Mouse (Mus musculus): ENCODE measurements around the gene Smu1.
A peak's percentile ranks its signal among the peaks of the same experiment; 100 is the strongest.
"Not testable (repeated sequence)": the region's sequence is repeated elsewhere in the genome, so short reads cannot be mapped to it uniquely, and the experiment has no call there.

The Smu1 gene

DNA sequence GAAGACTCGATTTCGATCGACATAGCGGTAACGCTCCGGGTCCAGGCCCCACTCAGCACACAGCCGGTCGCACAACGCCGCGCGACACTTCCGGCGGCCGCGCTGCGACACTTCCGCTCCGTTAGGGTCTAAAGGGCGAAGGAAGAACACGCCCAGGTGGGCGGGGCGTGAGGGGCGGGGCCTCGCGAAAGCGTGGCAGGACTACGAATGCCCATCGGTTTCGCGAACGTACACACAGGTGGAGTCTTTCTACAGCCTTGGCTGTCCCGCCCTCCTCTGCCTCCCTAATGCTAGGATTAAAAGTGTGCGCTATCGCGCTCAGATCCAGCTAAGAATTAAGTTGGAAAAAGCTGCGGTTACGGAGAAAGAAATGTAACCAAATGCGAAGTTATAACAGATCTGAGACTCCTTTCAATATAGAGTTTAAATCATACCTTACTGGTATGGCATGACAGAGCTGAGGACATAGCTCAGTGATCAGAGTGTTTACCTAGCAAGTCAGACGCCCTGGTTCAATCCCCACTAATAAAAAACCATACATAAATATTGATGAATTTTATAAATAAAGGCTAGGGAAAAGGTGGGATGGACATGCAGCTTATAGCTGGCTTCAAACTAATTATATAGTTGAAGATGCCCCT is at the start of gene Smu1:
Gene Smu1, minus strand, starts transcription at position 144 of the 641 bp plus-strand sequence.
- DNase-seq (ENCODE audit: low read depth, low spot score), result peak; percentile 89

DNA sequence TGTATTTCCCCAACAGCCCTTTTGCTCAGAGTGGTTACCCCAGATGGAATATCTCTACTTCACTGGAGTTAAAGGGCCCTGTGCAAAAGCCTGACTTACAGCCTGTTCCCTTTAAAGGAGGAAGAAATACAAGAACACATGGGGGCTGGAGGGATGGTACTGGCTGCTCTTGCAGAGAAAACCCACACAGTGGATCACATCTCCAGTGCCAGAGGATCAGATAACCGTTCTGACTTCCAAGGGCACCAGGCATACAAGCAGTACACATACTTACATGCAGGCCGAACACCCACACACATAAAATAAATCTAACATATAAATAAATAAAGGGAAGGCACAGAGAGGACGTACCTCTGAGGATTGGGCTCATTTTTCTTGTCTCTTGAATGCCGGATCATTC is 49.7 kb upstream of the Smu1 start:
- no peak for DNase-seq (ENCODE audit: low read depth, low spot score)

DNA sequence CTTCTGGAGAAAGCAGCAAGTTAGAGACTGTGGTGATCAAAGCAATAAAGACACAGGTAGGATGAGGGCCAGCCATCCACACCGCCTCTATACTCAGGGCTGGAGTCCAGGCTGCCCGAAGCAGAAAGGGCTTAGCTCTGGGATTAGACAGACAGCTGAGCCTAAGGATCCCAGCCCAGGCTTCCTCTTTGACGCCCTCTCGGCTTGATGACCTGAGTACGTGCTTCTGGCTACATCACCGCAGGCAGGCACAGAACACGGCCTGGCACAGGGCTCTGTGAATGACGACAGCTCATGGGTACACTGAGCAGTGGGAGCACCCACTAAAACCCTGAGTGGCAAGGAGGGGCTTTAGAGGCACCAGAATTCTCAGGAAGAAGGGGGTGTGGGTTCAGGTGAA is 47.7 kb upstream of the Smu1 start:
- DNase-seq (ENCODE audit: low read depth, low spot score), result no peak

DNA sequence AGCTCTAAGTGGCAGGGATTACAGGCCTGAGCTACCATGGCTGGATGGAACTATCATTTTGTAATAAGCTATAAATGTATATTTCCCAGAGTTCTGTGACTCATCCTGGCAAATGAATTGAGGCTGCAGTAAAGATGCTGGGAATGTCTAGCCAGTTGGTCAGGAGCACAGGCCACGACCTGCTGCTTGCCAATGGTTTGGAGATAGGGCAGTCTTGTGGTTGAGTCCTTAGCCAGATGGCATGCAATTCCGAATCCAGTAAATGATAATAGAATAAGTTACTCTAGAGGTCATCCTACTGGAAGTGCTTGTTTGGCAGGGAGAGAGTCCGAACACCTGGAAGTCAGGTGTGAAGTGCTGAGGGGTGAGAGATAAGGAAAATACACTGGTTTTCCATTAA is 45.1 kb upstream of the Smu1 start:
- DNase-seq (ENCODE audit: low read depth, low spot score), result no peak

DNA sequence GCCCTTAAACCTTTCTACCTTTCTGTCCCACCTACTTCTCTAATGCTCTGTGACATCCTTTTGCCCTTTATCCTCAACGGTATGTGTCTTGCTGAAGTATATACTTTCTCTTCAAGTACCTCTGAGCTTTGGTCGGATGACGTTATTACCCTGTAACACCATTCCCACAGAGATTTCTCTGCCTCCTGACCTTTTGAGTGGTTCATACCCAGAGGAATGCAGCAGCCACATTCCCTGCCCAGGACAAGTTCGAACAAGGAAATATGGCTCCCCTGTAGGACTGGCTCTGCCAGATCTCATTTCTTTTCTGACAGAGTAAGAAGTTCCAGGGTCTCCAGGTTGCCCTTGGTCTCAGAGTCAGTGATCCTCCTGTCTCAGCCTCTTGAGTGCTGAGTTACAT is 44.2 kb upstream of the Smu1 start:
- DNase-seq (ENCODE audit: low read depth, low spot score), result no peak

DNA sequence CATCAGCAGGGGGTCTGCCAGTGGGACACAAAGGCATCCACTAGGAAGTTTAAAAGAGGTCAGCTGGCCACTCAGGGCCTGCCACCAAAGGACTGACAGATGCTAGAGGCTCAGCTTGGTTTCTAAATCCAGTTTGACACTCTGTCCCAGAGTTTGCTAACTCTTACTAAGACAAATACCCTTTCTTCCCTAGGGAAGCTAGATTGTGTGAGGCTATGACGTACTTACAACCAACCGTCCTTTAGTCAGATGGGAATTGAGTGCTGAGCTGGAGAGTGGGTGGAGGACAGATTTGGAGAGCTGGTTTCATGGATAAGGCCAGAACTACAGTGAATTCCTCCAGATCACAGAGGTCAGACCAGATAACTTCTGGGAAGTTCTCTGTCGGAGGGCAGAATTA is 43.1 kb upstream of the Smu1 start:
- DNase-seq (ENCODE audit: low read depth, low spot score), result no peak

DNA sequence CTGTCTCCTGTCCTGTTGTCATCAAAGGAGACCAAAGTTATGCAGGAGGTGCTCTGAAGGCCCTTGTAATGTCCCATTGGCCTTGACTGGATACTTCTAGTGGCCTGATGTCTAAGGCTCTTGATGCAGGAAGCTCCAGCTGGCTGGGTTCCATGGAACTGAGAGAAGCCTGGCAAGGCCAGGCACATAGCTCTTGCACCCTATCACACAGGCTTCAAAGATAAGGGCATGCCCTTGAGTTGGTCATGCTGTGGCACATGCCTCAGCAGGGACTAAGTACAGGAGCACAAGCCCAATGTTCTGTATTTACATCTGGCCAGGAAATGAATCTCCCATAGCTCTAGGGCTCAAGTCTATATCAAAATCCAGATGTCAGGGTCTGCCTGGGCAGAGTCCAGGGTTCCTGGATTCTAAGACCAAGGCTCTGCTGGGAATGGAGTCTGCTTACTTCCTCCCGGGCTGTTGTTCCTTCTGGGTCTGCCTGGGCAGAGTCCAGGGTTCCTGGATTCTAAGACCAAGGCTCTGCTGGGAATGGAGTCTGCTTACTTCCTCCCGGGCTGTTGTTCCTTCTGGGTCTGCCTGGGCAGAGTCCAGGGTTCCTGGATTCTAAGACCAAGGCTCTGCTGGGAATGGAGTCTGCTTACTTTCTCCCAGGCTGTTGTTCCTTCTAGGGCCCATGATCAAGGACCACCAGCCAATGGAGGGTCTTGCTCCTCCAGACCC is 41.3 kb upstream of the Smu1 start:
- not testable (repeated sequence) for DNase-seq (ENCODE audit: low read depth, low spot score)

DNA sequence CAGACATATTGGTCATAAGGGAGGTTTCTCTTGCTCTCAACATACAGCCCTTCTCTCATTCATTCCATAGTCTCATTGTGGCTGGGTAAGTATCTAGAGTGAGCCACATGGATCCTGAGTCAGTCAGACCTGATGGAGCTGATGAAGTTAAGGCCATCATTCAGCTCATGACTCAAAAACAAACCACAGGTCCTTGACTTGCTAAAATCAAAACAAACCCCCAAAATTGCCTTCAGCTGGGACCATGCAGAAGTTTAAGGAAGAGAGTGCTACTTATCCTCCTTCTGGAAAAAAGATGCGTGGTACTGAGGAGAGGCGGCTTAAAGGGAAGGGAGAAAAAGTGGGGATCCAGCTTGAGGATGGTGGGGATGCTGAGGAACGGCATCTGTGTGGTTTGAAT is 38.0 kb upstream of the Smu1 start:
- no peak for DNase-seq (ENCODE audit: low read depth, low spot score)

DNA sequence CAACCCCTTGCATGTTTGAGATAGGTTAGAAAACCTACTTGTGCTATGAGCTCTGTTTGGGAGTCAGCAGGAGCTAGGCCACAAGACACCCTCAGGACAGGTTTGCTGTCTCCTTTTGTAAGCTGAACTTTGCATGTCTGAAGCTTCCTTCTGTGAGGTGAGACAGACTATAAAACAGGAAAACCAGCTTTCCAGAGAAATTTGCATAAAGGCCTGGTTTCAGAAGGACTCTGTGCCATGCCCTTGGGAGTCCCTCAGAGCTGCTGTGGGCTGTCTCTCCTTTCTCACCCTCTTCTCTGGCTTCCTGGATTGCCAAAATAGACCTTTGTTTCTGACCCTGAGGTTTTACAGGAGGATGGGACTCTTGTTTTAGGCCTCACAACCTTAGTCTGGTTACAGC is 36.6 kb upstream of the Smu1 start:
- DNase-seq (ENCODE audit: low read depth, low spot score), result no peak

DNA sequence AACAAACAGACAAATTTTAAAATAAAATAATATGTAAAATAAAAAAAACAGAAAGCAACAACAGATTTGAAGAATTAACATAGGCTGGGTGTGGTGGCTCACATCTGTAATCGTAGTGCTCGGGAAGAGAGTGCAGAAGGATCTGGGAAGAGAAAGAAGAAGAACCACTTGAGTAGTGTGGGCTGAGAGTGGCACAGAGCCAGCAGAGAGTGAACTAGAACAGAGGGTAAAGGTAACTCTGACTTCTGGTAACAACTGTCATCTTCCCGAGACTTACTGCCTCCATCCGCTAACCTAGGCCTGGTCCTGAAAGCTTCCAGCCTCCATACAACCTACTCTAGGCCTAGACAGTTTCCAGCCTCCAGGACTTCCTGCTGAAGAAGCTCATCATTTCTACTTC is 33.5 kb upstream of the Smu1 start:
- no peak for DNase-seq (ENCODE audit: low read depth, low spot score)

DNA sequence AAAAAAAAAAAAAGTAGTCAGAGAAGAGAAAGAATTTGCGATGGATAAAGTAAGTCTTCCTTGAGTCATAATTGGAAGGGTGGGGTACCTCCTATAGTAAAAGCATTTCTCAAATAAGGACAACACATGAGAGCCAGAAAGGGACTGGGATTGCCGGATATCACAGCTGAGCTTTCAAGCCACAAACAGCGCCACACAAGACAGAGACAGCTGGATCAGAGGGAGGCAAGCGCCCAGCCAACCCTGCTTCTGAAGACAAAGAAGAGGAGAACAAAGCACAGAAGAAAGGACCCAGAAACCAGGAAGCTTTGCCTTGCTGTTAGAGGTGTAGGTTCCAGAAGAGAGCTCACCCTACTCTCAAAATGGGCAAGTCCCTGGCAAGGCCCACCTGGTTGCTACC is 28.9 kb upstream of the Smu1 start:
- no peak for DNase-seq (ENCODE audit: low read depth, low spot score)

DNA sequence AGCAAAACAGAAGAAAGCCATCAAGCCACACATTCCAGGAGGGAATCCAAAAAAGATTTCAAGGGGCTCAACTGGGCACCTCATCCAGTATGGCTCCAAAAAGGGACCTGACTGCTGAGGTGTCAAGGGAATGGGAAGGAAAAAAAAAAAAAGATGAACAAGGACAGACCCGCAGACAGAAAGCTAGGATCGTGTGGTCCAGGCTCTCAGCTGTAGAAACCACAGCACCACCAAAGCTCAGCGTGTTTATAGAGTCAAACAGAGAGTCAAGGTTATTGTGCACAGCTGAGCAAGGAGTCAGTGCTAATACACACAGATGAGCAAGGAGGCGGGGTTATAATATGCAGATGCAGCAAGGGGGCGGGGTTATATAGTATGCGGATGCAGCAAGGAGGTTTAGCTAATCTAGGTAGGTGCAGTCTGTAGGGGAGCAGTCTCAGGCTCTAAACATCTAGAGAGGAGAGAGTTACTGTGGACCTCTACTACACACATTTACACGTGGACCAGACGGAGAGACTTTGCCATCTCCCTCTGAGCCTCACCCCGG is 28.0 kb upstream of the Smu1 start:
- no peak for DNase-seq (ENCODE audit: low read depth, low spot score)

DNA sequence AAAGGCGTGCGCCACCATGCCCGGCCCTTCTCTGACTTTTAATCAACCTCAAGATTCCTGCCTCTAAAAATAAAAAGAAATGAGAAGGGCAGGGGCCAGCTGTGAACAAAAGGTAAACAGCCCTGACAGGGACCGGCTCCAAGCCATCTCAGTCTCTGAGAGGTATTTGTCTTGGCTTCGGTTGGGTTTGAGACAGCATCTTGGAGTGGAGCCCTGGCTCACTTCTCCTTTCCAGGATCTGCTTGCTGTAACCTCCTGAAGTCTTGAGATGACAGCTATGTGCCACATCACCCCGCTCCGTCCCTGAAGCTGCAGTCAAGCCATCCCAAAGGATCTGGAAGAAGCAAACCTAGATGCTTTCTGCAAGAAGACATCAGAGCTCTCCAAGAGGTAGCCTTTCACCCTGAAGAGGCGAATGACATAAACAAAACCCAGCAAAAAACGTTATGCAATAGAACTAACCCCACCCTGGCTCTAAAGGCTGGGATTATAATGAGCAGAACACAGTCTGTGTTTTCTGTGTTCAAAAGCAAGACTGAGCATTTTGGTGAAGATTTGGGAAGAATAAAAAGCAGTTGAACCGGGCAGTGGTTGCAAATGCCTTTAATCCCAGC is 26.9 kb upstream of the Smu1 start:
- DNase-seq (ENCODE audit: low read depth, low spot score), result no peak

DNA sequence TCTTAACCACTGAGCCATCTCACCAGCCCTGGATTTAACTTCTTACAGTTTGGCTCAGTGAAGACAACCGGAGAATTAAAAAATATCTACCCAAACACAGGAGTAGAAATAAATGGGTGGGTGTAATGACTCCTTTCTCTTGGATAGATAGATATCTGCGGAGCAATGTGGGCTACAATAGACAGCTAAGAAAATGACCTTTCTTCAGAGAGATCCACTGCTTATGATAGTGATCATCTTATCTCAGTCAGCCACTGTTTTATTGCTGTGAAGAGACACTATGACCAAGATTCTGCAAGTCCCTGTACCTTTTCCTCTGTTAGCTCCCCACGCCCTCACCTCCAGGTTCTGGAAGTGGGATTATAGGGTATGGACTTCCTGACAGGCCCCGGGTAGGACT is 25.3 kb upstream of the Smu1 start:
- no peak for DNase-seq (ENCODE audit: low read depth, low spot score)

DNA sequence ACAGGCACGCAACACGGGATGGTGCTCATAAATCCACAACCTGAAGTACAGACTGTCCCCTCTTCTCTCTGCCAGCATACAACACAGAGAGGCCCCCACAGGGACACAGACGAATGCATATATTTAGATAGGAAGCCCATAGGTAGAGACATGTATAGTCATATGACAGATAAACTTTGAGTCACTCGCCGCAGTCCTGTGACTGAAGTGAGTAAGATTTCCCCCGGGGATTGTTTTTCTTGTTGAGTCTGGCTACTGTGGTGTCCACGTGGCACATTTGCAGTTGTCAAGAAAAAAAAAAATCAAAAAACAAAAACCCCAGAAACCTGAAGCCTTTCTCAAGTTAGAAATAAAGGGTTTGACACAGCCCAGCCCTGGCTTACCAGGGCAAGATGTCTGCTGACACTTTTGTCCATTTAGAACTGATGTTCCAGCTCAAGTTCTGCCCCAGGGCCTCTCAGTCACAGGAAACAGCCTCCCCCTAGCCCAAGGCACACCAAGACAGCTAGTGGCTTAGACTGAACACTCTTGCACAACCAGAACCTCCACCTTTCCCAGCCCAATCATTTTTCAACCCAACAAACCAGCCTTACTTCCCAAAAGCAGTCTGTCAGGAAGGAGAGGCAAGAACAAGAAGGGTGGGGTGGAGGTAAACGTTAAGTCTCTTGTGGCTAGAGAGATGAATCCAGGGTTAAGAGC is 24.2 kb upstream of the Smu1 start:
- no peak for DNase-seq (ENCODE audit: low read depth, low spot score)

DNA sequence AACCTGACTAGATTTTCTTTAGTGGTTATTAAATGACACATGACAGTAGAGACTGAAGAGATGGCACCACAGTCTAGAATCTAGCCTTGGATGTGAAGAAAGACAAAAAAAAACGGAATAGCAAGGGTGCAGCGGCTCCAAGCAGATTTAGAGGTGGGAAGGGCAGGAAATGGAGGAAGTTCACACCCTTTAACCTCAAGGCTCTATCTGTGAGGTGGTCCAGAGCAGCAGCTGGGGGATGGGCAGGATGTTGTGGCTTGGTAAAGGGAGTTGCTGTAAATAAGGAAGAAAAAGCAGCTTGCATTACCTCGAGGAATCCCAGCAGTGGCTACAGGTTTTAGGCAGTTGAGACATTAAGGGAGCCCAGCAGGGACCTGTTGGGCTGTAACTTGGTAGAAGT is 23.4 kb upstream of the Smu1 start:
- no peak for DNase-seq (ENCODE audit: low read depth, low spot score)

DNA sequence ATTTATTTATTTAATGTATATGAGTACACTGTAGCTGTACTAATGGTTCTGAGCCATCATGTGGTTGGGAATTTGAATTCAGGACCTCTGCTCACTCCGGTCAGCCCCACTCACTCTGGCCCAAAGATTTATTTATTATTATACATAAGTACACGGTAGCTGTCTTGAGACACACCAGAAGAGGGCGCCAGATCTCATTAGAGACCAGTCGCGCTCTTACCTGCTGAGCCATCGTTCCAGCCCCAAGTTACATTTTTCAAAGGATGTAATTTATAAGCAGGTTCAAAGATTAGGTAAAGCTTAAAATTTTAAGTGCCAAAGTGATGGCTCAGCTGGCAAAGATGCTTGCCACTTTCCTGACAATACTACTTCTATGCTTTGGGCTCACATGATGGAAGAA is 20.9 kb upstream of the Smu1 start:
- DNase-seq (ENCODE audit: low read depth, low spot score), result no peak

DNA sequence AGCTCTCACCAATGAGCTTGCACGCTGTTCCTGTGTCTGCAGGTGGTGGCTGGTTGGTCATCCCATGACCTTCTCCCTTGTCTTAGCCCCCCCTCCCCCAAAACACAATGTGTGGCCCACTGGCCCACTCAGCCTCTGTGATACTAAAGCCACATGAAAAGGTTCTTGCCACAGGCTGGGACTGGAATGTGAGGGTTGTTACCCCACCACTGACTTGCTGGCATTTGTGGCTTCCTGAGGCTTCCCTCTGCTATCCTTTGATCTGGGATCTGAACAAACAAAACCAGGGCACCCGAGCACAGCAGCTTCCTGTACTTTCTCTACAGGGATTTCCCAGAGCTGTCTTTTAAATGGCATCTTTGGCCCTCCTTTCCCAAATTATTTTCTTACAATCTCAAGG is 19.4 kb upstream of the Smu1 start:
- DNase-seq (ENCODE audit: low read depth, low spot score), result no peak

DNA sequence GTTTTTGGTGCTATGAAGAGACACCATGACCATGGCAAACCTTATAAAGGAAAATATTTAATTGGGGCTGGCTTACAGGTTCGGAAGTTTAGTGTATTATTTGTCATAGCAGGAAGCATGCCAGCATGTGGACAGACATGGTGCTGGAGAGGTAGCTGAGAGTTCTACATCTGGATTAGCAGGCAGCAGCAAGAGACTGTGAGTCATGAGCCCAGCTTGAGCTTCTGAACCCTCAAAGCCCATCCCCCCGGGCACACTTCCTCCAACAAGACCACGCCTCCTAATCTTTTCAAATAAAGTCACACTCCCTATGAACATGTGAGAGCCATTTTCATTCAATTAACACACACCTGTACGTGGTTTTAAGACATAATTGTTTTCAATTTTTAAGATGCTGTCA is 18.7 kb upstream of the Smu1 start:
- no peak for DNase-seq (ENCODE audit: low read depth, low spot score)

DNA sequence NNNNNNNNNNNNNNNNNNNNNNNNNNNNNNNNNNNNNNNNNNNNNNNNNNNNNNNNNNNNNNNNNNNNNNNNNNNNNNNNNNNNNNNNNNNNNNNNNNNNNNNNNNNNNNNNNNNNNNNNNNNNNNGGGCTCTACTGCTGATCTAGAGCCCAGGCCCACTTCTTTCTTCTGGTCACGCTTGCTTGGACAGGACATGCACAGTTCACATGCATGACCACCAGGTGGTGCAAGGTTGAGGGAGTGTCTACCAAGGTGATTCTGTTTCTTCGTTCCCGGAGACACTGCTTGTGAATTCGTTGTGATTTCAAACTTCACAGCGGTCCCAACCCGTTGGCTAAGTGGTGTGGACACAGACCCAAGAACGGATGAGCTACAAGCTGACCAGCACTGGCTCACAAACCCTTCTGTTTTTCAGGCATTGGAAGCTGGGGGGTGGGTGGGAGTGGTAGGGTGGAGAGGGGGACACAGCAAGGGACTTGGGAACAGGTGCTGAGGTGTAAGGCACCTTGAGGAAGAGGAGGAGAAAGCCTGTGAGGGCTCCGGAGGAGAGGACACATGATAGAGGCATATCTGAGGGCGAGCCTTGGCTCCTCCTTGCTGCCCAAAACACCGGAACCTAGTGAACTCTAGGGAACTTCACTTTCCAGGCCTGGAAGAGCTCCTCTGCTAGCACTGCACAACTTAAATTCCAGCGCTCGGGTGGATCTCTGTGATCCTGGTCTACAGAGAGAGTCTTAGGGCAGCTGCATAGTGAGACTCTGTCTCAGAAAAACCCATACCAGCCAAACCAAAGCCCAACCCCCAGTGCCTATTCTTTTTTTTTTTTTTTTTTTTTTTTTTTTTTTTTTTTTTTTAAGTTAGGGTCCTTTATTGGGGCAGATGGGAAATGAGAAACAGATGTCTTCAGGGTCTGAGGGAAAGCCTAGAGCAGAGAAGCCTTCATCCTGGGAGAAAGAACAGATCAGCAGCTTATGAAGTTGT is 16.8 kb upstream of the Smu1 start:
- no peak for DNase-seq (ENCODE audit: low read depth, low spot score)

DNA sequence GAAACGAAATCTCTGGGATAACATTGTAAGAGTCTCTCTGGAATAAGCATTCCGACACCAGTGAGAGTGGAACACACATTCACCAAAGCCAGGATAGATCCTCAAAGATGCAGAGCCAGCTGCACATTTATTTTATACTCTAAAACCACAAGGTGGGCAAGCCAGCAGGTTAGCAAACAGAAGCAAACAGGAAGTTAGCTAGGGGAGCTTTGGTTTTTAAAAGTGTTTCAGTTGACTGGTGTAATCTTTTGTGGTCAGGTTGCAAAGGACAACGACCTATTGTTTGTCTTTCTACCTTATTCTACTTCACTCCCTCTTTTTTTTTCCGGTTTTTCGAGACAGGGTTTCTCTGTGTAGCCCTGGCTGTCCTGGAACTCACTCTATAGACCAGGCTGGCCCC is 2.2 kb upstream of the Smu1 start:
- DNase-seq (ENCODE audit: low read depth, low spot score), result no peak

Data from brain, embryonic 18.5 days (tissue).